Mouse (Mus musculus) lung, adult 18-20 months (tissue): ENCODE measurements around the gene Nabp2.
A peak's percentile ranks its signal among the peaks of the same experiment; 100 is the strongest.

Source experiments
- DNase-seq, 2 experiments: peaks; one replicate each; pipeline ENCODE4 v3.0.0; 2022; ENCODE audit warnings: mixed read lengths in 2 of 2

The Nabp2 gene

DNA sequence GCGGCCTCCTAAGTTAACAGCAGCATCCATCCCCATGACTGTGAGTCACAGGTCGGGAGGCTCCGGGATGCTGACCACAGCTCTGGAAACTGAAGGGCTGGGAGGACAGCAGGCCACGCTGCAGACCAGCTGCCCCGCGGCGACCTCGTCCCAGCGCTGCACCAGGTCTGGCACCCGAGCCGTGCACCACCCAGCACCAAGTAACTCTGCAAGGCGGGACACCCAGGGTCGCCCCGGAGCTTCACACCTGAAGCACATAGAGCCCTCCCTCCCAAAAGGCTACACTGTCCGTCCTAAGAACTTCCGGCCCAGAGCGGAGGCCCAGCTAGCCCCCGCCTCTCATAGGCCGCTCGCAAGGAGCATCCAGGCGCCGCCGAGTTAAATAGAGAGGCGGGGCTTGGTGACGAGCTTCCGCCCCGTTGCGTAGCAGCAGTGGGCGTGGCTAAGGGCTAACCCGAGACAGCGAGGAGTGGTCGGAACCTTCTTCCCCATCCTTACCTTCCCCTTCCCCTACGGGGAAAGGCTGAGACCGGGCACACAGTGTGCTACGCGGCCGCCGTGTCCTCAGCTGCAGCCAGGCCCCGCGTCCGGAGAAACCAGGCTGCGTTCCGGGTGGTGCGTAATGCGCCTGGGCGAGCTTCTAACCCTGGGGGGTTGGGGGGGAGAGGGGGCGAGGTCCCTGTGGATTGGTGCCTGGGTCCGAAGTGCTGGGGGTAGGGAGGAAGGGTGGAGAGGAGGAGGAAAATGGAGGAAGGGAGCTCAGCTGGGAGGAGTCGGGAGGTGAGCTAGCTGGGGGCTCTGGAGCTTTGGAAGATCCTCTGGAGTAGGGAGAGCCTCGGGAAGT is at the start of gene Nabp2, which contains the start of gene Rnf41:
TSS of gene Nabp2 (minus strand) at position 282 of the 844 bp plus-strand sequence.
TSS of gene Rnf41 (plus strand) at position 447 of the 844 bp plus-strand sequence.
- DNase-seq = peak; percentile 96 to 97

DNA sequence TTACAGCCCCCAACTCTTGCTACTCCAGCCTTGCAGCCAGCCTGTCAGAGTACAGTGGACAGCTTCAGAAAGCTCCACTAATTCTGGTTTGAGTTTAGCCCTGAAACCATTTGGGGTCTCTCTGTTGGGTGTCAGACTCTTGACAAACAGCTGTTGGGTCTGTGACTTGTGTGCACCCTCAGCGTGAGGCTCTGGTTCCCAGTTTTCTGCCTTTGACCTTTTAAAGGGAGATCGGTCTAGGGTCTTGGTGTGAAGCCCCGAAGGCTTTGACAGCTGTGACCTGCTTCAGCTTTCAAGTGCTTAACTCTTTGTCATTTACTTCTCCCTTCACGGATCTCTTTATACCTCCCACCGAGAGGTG is 49.0 kb upstream of the Nabp2 start:
- no peak for DNase-seq

DNA sequence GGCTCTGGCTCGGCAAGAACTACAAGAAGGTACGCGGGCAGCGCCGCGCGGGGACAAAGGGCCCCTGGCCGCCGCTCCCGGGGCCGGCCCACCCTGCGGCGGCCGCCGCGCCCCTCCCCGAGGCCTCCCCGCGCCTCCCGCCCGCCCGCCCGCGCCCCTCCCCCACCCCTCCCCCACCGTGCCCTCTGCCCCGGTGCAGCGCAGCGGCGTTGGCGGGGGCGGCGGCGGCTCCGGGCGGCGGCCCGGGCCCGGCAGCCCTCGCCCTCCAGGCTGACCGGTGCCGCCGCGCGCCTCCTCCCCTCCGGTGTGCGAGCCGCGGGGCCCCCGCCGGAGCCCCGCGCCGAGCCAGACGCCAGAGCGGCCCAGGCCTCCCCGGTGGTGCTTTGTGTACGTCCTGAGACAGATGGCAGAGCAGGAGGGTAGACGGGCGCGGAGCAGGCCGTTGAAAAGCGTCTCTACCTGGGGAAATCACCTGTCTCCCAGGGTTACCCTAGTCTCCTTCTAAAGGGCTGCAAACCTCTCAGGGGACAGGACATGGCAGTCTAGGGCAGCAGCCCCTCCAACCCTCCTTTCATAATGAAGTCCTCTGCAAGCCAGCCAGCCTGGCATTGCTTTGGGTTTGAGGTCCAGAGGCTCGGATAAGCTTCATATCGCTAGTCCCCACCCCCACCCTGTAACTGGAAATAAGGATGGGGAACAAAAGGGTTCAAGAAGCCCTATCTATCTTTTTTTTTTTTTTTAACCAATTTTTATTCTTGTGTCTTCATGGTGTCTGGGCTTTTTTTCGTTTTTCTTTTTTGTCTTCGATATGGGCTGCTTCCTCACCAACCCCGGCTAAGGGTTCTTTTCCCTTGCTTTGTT is 48.3 kb upstream of the Nabp2 start:
- DNase-seq = peak; percentile 26 to 38

DNA sequence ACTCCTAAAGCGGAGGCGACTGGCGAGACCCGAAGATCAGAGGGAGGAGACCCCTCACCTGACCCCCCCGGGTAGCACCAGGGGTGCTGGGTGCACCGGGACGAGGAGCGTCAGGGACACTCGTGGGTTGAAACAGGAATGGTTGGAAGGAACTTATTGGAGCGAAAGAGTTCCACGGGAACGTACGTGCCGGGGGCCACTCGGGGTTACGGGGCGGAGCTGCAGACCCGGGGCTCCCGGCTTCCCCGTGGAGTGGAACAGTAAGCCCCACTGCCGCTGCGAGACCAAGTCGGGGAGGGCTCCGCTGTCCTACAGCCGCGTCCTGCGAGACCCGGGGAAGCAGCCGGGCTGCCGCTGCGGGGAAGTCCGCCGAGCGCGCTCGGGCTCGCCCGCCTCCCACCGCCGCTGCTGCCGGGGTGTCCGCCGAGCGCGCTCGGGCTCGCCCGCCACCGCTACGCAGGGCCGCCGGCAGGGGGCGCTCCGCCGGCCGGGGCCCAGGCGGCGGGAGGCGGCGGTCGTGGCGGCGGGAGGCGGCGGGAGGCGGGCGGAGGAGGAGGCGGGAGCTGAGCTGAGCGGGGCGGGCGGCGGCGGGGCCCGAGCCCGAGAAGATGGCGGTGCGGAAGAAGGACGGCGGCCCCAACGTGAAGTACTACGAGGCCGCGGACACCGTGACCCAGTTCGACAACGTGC is 47.6 kb upstream of the Nabp2 start, which contains the start of gene Smarcc2:
TSS of gene Smarcc2 (plus strand) at position 530 of the 690 bp plus-strand sequence.
- DNase-seq = peak; percentile 86 to 89

DNA sequence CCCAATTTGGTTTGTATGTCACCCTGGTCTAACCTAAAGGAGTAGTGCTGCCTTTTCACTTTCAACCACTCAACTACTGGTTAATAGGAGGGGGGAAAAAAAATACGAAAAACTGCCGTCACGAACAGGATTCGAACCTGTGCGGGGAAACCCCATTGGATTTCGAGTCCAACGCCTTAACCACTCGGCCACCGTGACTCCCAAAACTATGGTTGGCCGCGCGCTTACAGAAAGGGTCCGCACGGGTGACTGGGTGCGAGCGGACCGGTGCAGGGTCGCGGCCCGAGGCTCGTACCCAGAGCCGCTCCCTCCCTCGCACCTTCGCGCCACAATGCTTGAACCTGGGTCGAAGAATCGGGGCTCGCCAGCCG is 47.0 kb upstream of the Nabp2 start:
- peak; percentile 85 to 89 for DNase-seq

DNA sequence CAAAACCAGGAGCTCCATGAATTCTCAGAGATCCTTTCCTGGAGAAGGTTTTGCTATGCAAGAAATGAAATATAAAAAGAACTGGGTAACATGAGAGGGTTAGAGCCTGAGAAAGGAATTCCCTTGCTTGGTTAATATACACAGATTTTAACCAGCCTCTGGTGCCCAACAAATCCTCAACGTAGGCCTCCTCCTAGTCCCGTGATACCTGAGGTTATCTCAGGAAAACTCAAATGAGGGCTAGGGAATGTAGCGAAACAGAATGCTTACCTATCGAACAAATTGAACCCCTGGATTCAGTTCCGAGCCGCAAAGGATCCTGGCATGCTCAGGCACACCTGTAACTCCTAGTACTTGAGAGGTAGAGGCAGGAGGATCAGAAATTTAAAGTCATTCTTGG is 46.4 kb upstream of the Nabp2 start:
- DNase-seq = no peak

DNA sequence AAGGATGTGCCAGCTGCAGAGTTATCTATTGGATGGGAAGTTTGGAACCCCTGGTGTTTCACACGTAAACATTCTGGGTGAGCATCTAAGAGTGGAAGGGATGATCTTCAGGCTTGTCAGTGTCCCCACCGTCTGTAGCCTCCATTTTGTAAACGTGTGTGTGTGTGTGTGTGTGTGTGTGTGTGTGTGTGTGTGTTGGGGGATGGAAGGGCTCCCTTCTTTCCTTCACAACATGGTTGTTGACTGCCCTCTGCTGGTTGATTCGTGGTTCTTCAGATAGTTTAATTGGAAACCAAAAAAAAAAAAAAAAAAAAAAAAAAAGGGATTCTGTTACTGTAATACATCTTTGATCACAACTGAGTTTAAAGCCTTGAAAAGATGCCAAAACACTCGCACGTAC is 44.0 kb upstream of the Nabp2 start:
- DNase-seq = peak; percentile 44 to 75

DNA sequence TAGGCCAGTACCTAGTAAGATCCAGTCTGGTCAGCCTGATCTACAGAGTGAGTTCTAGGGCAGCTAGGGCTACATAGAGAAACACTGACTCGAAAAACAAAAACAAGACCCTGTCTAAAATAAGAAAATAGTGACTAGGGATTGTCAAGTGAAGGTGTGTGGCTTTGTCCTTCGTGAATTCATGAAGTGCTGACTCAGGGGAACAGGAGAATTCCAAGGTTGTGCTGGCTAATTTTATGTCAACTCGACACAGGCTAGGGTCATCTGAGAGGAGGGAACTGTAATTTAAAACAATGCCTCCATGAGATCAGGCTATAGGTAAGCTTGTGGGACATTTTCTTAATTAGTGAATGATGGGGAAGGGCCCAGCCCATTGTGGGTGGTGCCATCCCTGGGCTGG is 43.2 kb upstream of the Nabp2 start:
- DNase-seq = no peak

DNA sequence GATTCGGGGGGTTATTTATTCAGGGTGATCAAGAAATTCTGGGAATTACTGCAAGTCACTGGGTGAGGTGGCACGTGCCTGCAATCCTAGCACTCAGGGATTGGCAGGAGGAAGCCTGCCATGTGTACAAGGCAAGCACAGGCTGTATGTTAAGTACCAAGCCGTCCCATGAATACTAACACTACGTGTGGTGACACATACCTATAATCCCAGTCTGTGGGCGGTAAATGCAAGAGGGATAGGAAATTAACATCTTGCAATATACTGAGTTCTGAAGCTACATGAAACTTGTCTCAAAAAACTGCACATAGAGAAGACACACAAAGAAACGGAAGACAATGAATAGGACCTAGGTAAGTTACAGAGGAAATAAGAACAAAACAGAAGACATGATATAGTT is 39.7 kb upstream of the Nabp2 start:
- DNase-seq = no peak

DNA sequence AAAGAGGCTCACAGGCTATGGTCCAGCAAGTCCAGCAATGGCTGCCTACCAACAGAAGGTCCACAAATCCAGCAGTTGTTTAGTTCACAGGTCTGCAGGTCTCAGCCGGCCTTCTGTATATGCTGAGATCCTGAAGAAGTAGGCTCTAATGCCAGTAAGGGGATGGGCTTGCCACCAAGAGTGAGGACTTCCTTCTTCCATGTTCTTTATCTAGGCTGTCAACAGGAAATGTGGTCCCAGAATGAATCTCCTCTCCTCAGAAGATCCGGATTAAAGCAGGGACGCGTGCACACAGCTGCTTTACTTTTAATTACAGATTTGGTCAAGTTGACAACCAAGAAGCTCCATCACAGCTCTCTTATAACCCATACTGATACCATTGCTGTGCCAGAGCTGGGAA is 34.1 kb upstream of the Nabp2 start:
- no peak for DNase-seq

DNA sequence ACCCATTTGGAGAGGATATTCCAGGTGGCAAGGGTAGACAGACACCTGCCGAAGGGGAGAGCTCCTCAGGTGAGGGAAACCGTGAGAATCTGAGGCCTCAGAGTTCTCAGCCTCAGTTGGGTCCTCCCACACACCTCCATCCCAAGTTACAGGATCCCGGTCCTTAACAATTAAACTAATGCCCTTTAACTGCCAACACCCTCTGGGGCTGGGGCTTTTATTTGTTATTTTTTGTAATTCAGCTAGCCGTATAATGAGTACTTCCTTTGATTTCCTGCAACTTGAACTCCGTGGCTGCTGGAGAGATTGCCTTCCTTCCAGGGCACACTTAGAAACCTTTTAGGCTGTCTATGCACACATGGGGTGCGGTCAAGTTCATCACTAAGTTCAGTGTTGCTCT is 33.1 kb upstream of the Nabp2 start:
- no peak for DNase-seq

DNA sequence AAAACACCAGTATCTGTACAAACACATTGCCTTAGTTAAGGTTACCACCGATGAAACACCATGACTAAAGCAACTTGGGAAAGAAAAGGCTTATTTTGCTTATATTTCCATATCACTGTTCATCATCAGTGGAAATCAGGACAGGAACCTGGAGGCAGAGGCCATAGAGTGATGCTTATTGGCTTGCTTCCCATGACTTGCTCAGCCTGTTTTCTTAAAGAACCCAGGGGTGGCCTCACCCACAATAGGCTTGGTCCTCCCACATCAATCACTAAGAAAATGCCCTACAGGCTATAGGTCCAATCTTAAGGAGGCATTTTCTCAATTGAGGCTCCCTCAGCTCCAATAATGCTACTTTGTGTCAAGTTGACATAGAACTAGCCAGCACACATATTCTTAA is 31.4 kb upstream of the Nabp2 start:
- no peak for DNase-seq

DNA sequence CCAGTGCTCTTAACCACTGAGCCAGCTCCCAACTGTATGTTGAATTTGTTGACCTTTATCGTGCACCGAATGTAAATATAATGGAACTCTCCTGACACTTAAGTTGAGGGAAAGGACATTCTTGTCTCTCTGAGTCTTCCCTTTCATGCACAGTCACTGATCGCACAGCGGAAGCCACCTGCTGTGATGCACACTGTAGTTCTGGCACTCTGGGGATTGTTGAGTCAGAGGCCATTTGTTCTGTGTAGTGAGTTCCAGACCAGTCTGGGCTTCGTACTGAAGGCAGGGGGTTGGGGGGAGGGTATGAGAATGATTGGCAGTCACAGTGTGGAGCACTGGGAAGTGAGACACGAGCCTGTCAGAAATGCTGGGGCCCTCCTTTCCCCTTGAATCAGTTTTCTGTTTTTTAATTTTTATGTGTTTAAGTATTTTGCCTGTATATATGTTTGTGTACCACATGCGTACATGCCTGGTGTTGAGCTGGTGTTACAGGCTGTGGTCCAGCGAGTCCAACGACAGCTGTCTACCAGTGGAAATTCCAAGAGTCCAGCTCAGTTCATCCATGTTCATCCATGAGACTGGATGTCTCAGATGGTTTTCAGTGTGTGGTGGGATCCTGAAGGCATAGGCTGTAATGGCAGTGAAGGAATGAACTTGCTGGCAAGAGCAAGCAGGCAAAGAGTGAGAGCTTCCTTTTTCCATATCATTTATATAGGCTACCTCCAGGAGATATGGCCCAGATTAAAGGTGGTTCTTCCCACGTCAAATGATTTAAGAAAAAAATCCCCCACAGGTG is 30.2 kb upstream of the Nabp2 start:
- DNase-seq = no peak

DNA sequence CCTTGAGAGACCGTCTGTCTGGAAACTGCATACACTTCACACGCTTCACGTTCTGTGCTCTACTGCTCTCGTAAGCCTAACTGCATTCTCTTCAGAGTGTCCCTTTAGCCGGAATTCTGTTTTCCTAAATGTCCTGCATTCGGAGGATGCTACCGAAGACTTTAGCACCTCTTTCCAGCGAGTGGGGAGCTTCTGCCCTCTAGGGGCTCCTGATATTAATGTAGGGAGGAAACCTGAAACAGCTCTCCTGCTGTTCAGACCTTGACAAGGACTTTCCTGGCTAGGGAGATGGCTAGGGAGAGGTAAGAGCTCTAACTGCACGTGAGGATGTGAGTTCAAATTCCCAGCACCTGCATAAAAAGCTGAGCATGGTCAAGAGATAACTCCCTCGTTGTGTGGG is 29.1 kb upstream of the Nabp2 start:
- DNase-seq = no peak

DNA sequence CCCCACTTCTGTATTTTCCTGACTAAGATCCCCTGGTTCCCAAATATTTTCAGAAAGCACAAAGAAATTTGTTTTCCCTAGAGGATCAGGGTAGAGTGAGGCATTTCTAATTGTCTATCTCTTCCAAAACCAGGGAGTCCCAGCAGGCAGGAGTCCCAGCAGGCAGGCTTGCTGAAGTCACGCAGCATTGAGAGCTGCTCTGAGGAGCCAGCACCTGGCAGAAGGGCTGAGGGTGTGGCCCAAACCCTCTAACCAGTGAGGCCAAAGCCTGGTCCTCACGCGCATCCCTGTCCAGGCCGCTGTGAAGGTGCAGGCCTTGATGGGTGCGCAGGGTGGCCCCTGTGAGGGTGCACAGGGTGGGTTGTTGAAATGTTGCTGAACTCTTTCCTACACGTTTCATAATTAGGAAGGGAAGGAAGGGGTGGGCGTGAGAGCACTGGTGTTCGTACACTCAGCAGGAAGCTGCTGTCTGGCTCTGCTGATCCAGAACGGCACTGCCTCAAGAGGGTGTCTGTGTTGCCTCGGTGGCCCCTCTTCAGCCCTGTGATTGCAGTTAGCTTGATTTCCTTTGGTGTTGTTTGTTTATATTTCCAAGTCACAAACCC is 27.5 kb upstream of the Nabp2 start:
- DNase-seq = peak in 1 of 2 experiments; percentile 28

DNA sequence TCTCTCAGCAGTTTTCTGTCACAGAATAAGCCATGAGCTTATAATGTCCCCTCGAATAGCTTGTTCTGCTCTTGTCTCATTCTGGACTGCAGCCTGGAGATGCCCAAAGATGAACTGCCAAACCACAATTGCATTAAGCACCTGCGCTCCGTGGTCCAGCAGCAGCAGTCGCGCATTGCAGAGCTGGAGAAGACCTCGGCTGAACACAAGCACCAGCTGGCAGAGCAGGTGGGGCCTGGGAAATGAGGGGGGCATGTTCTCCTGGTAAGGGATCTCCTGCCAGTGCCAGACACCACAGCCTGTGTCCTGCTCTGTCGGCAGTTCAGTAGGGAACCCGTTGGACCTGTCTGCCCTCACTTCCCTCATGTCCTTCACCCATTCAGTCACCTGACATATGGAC is 25.1 kb upstream of the Nabp2 start:
- DNase-seq = no peak

DNA sequence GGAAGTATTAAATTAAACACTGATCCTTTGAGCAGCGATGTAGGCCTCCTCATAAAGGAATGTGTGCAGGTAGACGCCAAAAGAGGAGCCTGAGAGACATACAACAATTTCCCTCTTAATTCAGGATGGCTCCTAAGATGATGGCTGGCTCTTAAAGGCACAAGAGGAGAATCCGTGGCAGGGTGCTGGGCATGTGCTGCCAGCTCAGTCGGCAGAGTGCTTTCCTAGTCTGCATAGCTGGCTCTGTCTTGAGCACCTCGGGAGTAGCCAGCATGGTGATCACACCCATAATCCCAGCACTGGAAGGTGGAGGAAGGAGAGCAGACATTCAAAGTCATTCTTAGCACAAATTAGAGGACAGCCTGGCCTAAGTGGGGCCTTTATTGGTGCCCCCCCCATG is 24.6 kb upstream of the Nabp2 start:
- DNase-seq = no peak

DNA sequence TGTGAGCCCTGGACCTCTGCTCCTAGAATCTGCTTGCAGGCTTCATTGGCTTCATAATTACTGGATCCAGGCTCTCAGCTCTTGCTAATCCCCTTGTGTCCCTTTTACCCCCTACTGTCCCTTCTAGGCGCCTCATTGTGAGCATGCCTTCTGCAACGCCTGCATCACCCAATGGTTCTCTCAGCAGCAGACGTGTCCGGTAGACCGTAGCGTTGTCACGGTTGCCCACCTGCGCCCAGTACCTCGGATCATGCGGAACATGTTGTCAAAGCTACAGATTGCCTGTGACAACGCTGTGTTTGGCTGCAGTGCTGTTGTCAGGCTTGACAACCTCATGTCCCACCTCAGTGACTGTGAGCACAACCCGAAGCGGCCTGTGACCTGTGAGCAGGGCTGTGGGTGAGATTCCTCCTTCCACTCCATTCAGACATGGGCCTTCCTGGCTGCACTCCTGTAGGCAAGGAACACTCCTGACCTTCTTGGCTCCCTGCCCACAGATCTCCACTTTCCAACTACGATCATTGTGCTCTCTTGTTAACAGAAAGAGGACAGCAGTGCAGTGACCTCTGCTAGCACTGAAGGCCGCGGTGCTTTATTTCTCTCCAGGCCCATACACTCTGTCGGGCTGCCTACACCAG is 24.0 kb upstream of the Nabp2 start:
- DNase-seq = peak; percentile 59 to 69

DNA sequence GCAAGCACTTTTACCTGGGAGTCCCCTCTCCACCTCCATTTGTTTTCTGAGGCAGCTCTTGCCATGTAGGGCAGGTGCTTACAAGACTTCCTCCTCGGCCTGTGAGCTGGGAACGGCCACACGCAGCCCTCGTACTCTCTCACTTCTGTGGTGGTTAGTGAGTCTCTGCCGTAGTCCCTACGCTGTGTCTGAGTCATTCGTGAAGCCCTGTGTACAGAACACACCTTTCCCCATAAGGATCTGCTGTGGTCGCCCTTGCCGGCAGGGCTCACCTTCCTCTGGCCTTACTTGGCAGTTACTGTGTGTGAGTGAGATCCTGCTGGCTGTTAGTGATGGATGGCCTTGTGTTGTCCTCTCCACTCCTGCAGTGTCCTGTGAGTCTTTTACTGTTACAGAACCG is 23.4 kb upstream of the Nabp2 start:
- no peak for DNase-seq

DNA sequence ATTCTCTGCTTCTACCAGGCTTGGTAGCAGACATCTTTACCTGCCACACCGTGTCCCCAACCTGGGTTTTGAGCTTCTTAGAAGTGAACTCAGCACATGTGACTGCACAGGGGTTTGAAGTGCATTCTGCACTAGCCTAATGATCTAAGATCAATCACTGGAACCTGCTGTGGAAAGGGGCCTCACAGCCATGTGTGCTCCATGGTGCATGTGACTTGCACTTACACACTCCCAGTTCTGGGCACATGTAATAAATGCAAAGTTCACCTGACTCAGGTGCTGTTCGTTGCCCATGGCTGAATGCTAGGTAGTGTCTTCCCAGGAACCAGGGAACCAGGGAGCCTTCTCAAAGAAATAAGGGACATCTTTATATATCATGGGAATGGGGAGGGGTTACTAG is 22.1 kb upstream of the Nabp2 start:
- DNase-seq = no peak

DNA sequence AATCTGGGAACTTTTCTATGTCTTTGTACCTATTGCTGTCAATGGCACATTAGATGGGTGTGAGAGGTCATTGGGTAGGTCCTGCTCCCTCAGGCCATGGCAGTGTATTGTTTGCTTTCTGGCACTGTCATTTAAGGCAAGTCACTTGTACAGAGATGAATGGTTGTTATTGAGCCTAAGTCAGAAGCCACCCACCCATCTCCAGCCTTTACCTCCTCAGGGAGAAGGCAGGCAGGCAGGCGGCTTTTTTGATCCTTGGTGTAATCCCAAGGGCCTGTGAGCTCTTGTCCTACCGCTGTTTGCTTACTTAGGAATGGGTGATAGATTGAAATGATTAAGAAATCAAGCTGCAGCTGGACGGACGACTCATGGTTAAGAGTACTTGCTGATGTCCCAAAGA is 18.2 kb upstream of the Nabp2 start:
- DNase-seq = no peak

DNA sequence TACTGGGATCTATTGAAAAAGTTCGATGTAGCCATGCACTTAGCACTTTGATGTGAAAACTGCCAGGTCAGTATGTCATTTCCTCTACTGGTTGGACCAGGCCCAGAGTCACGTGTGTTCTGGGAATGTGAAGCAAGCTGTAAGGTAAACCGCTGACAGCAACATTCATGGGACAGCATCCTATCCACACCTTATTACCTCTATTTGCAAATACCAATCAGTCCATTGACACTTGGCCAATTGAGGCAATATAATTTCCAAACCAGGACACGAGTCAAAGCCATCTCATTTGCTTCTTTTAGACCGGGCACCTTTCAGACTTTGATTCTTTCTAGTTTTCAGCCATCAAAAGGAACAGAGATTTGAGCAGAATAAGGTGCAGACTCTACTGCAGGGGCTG is 17.8 kb upstream of the Nabp2 start:
- no peak for DNase-seq
